Mouse (Mus musculus) frontal cortex, postnatal 36 days (tissue): Measurements from ENCODE around the gene Emp3.

Experiments used
- DNase-seq, 2 experiments: peaks; one replicate each; pipeline ENCODE4 v3.0.0; 2022; ENCODE audit warnings: low spot score in 2 of 2

Emp3 gene

GRCm38 (mm10) chr7:45870282-45871058, 50.7 kb downstream of the Emp3 start:
- DNase-seq, result no peak

GRCm38 (mm10) chr7:45869787-45870186, 51.4 kb downstream of the Emp3 start:
- DNase-seq, result no peak

GRCm38 (mm10) chr7:45869107-45869670, 52.0 kb downstream of the Emp3 start:
- DNase-seq, result no peak
